Mouse (Mus musculus) fat pad, adult 2 months (tissue): ENCODE measurements at regions not wholly inside any gene's neighbourhood (a gene's known extent, or its start where the extent isn't known, plus 50 kb on each side); places are given as distances from the start of the nearest gene placed in this dataset.
"Not testable (repeated sequence)": the region's sequence is repeated elsewhere in the genome, so short reads cannot be mapped to it uniquely, and the experiment has no call there.

Experiments used
- DNase-seq: peaks from one replicate; pipeline ENCODE4 v3.0.0-alpha.2; 2011; ENCODE audit warnings: low read depth, low spot score; ENCODE audit errors: extremely low read depth

DNA sequence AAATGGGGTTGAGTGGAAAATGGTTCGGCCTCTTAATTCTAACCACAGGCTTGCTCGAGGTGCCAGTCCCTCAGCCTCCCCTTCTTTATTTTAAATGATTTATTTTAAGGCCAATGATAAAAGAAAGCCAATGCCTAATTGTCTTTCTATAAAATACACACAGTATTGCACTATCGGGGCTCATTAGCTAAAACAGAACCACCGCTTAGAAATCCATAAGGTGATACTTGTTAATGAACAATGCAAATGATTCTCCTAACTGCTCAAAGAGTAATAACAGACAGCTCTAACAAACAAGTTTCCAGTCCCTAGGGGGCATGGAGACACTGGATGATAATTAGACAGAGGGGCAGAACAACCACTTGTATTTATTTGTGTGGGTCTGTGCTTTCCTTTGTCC, 58.8 kb downstream of the Emx2 start:
- no peak for DNase-seq

DNA sequence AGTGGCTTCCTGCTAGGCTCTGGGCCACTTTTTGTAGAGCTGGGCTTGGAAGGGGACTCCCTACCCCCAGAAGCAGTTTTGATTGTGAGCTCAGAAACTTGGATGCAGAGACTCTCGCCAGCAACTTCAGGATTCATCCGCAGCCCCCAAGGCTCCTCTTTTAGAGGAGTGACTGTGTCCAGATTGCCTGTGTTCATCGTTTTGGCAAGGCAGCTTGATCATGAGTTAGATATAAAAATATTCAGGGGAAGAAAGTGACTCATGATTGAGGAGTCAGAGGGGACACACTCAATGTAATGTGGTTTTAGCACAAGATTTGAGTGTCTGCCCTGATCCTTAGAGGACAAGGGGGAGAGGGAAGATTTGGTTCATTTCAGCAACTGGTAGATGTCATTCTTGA, 61.0 kb downstream of the Emx2 start:
- DNase-seq = no peak

DNA sequence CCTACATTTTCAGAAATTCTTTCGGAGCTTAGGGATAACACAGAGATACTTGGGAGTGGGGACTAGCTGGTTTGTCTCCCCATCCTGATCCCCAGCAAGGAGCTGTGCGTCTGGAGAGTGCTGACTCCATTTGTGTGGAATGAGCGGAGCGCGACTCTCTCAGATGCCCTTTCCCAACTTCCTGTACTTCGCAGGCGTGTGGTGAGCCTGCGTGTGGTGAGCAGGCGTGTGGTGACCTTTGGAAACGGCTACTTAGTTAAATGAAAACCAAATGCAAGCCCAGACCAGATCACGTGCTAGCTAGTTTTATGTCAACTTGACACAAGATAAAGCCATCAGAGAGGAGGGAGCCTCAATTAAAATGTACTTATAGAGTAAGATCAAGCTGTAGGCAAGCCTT, 64.0 kb downstream of the Emx2 start:
- DNase-seq = no peak

DNA sequence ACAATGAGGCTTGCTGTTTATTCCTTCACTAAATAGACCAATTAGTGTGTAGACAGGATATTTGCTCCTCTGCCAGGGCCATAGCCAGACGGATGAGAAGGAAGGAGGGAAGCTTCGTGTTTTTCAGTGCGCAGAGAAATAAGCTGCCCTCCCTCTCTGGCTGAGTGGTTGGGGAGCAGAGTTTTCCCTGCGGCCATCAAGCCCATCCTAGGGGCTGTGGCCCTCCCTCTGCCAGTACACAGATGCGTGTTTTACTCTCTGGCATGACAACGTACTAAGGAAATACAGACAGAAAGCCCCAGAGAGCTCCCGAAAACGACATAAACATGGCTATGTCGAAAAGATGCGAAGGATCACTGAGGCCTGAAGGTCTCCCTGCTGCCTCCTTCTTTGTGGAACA, 65.2 kb downstream of the Emx2 start:
- no peak for DNase-seq

GRCm38 (mm10) chr19:59564101-59564500, 105.9 kb downstream of the Emx2 start:
- no peak for DNase-seq

DNA sequence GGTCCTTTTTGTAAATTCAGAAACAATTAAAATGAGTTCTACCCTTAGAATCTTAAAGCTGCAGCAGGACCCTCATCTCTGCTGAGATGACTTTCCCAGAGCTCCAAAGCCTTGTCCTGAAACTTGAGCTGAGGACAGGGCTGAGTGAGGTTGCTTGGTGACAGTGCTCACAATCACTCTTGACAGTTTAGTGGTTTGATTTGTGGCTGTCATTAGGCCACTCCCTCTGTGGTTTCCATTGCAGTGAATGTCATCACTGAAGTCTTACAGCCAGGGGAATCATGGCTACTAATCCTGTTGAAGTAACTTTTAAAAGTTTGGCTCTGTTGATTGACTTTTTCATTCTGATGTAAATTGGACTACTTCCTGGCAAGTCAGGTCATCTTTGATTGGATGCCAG, 110.7 kb downstream of the Emx2 start:
- DNase-seq = no peak

DNA sequence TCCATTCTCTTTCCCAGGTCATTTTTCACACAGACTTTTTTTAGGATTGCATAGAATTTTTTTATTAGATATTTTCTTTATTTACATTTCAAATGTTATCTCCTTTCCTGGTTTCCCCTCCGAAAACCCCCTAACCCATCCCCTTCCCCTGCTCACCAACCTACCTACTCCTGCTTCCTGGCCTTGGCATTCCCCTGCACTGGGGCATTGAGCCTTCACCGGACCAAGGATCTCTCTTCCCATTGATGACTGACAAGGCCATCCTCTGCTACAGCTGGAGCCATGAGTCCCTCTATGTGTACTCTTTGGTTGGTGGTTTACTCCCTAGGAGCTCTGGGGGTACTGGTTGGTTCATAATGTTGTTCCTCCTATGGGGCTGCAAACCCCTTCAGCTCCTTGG, 111.4 kb downstream of the Emx2 start:
- not testable (repeated sequence) for DNase-seq

GRCm38 (mm10) chr19:59574346-59574745, 116.2 kb downstream of the Emx2 start:
- no peak for DNase-seq

- no peak for DNase-seq
These were observed 119.7 kb downstream of the Emx2 start for GRCm38 (mm10) chr19:59577886-59578285.

GRCm38 (mm10) chr19:59579676-59580075, 121.5 kb downstream of the Emx2 start:
- DNase-seq = no peak

DNA sequence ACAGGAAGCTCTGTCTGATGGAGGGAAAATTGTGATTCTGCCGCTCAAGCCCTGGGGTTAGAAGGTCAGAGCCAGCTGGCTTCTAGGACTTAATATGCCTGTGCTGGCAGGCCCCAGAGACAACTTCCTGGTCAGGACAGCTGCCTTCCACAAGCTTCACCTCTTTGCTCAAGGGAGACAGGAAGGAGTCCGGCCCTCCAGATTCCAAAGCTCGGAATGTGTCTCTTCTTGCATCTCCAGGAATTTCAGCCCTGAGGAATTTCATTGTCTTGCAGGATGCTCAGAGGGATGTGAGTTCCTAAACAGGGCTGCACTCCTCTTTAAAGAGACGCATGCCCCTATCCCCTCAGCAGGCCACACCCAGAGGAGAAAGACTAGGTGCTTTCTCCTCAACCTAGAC, 127.7 kb downstream of the Emx2 start:
- no peak for DNase-seq

- DNase-seq = no peak
These were observed 129.1 kb downstream of the Emx2 start for GRCm38 (mm10) chr19:59587303-59587702.

GRCm38 (mm10) chr19:59588068-59588522, 129.9 kb downstream of the Emx2 start:
- DNase-seq = no peak

- no peak for DNase-seq
These were observed 131.8 kb downstream of the Emx2 start for GRCm38 (mm10) chr19:59590021-59590420.

- DNase-seq = no peak
These were observed 133.9 kb downstream of the Emx2 start for GRCm38 (mm10) chr19:59592060-59592459.

- no peak for DNase-seq
These were observed 166.2 kb downstream of the Emx2 start for GRCm38 (mm10) chr19:59624288-59624795.

DNA sequence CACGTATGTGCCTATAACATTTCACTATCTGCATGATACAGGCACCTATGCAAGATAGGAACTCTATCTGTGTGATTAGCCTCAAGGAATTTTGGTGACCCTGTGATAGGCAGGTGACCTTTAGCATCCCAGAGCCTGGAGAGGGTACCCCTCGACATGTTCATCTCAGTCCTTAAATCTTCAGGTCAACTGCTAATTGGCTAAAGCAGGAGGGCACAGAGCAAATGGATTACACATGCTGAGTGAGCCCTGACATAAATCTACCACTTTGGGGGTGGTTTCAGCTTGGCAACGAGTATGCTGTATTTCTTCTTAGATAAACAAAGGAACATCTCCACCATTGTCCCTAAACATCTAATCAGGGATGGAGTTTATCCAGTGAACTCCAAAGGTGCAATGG, 169.5 kb downstream of the Emx2 start:
- DNase-seq = no peak

GRCm38 (mm10) chr19:59628296-59629160, 170.4 kb downstream of the Emx2 start:
- DNase-seq = no peak

- DNase-seq = no peak
These were observed 170.9 kb downstream of the Emx2 start for GRCm38 (mm10) chr19:59629161-59629445.

- no peak for DNase-seq
These were observed 171.9 kb downstream of the Emx2 start for GRCm38 (mm10) chr19:59630095-59630494.

DNA sequence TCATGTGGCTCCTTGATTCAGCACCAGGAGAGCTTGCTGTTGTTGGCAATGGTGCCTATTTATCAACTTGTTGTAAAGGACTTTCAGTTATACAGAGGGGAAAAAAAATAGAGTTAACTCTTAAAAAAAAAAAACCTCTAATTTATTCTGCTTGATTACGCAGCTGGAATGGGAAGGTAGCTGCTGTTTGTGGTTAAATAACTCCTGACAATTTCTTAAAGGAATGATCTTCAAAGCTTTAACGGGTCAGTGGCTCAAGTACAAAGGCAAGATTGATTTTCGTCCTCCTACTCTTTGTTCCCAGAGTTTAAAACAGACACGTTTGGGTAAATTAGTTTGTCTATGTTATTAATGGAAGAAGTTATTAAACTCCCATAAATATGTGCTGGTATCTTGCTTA, 172.5 kb downstream of the Emx2 start:
- no peak for DNase-seq

DNA sequence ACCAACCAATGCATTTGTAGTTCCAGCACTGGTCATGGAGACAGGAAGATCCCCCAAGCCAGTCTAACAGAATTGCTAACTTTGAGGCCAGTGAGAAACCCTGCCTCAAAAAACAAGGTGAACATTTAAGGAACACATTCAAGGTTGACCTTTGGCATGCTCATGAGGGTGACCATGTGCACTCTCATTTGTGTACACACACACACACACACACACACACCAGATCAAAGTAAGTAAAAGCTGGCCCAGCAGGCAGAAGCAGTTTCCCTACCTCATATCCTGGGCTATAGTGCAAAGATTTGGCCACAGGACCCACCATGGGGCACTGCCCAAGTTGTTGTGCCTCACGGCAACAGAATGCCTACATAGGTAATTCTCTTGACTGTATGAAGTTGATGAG, 173.4 kb downstream of the Emx2 start:
- no peak for DNase-seq

DNA sequence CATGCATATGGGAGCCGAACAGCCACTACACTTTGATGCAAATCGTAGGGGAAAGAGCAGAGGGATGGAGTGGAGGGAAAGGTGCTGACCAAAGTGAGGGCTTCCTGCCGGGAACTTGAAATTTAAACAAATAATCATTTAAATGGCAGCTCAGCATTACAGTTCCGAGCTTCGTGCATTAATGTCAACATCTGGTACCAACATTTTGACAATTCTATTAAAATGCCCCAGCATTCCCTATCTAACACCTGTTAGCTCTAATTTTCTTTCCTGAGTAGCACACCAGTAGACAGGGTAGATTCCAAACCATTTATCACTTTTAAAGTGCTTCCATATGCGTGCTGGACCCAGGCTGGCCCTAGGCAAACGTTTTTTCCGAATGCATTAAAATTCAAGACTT, 178.1 kb downstream of the Emx2 start:
- no peak for DNase-seq
